Mouse (Mus musculus) lung, adult 2 months (tissue): ENCODE data around the gene Cyb561d2.

Source experiments
- CTCF ChIP-seq: fragments of 200-500 bp; IDR thresholded peaks from 2 replicates; pipeline ENCODE4 v1.5.1; 2011; ENCODE audit warnings: mild to moderate bottlenecking, low read length, control low read depth; ENCODE audit not compliant: insufficient read depth
- POLR2A ChIP-seq: fragments of 200-500 bp; IDR thresholded peaks from 2 replicates; pipeline ENCODE4 v1.6.1; 2011; ENCODE audit warnings: low read depth, mild to moderate bottlenecking, control low read depth, low read length, borderline replicate concordance; ENCODE audit errors: extremely low read depth

- TF ChIP-seq CTCF (no peak), POLR2A (no peak)
These were observed 10.8 kb upstream of the Cyb561d2 start for GRCm38 (mm10) chr9:107552690-107553393.
